Mouse (Mus musculus) hindbrain, postnatal 0 days (tissue): ENCODE results near the gene Echdc2. TPM values are rescaled to one million over a fixed set of nuclear protein-coding genes. Genes with fewer than 3 reads are reported as not detected.
A peak's percentile ranks its signal among the peaks of the same experiment; 100 is the strongest.

Experiments
- ATAC-seq: fragments of 200-750 bp; cut with Nextera tagmentation; 2 replicates; pipeline ENCODE4 v1.8.0; 2017; ENCODE audit warnings: mild to moderate bottlenecking, moderate TSS enrichment, moderate library complexity
- DNase-seq: peaks from one replicate; pipeline ENCODE4 v3.0.0-alpha.2; 2015; ENCODE audit warnings: low spot score
- H3K27ac ChIP-seq: fragments of 300-500 bp; sonication (generic); 2 replicates; pipeline ENCODE4 v1.5.1; 2014; ENCODE audit warnings: mild to moderate bottlenecking
- H3K27me3 ChIP-seq: fragments of 300-500 bp; sonication (generic); 2 replicates; pipeline ENCODE4 v1.6.1; 2014; ENCODE audit warnings: low read length, mixed read lengths; ENCODE audit not compliant: insufficient read depth
- H3K36me3 ChIP-seq: fragments of 300-500 bp; sonication (generic); 2 replicates; pipeline ENCODE4 v1.6.1; 2014; ENCODE audit warnings: low read length, mixed read lengths; ENCODE audit not compliant: insufficient read depth
- H3K4me1 ChIP-seq: fragments of 300-500 bp; sonication (generic); 2 replicates; pipeline ENCODE4 v1.6.1; 2014; ENCODE audit warnings: antibody characterized with exemption, low read length, mixed read lengths; ENCODE audit not compliant: insufficient read depth
- H3K4me2 ChIP-seq: fragments of 300-500 bp; sonication (generic); 2 replicates; pipeline ENCODE4 v1.6.1; 2014; ENCODE audit warnings: low read depth, mild to moderate bottlenecking, low read length, moderate library complexity, mixed read lengths
- H3K4me3 ChIP-seq: fragments of 300-500 bp; sonication (generic); 2 replicates; pipeline ENCODE4 v1.5.1; 2014; ENCODE audit warnings: low read length
- H3K9ac ChIP-seq: fragments of 300-500 bp; sonication (generic); replicated peaks from 2 replicates; pipeline ENCODE4 v1.6.1; 2014; ENCODE audit warnings: mild to moderate bottlenecking, low read length, moderate library complexity, mixed read lengths
- H3K9me3 ChIP-seq: fragments of 300-500 bp; sonication (generic); 2 replicates; pipeline ENCODE4 v1.6.1; 2016; ENCODE audit warnings: low read length, mixed read lengths
- CTCF ChIP-seq: IDR thresholded peaks from 2 replicates; pipeline ENCODE4 v1.5.1; 2016; ENCODE audit warnings: antibody characterized with exemption, control low read depth, low read depth
- WGBS: fragments of 180-500 bp; shearing (Covaris S2); extraction: QIAGEN DNeasy Blood & Tissue Kit; methylation state at CpG from one replicate; pipeline ENCODE4 v1.1.7; 2014; 5-methylcytosine and 5-hydroxymethylcytosine counted together
- polyA plus RNA-seq: library from polyadenylated mRNA; unstranded; fragments of >200 nt; fragmentation: Nextera tagmentation; extraction: Ambion mirVana; gene quantifications from 2 replicates; pipeline ENCODE4 v1.2.1, GENCODE M21; 2015
- total RNA-seq: library from RNA; depleted of rRNA; stranded (reverse); fragments of >200 nt; gene quantifications from 2 replicates; pipeline ENCODE4 v1.2.3, GENCODE M21; 2014; rRNA removed

The Echdc2 gene
- total and polyA plus RNA-seq, 2 experiments from 2014 or later = 14.4 to 26.5 TPM

DNA sequence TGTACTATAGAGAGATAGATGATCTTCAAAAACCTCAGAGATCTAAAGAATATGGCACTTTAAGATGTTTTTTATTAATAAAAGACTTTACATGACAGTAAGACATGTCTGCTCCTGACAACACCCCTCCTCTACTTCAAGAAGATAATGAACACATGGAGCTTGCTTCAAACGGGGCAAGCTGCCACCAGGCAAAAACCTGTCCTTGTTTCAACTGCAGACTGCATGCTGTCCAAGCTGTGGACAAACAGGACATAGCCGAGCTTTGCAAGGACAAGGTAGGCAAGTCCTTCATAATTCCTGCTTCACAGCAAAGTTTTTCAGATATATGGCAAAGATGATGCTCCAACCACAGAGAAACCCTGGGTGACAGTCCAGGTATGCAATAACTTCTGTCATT is 34.0 kb downstream of the Echdc2 start:
- H3K9me3 ChIP-seq = no peaks in the 10 kb centered on the region
- no peak for DNase-seq
- no peaks in the 10 kb centered on the region for H3K27me3 ChIP-seq
- no peaks in the 10 kb centered on the region for H3K36me3 ChIP-seq
- WGBS = 65% methylated on average over 2 of the region's 2 CpGs
- H3K4me2 ChIP-seq = no peak overlapping the region
- no peak overlapping the region for H3K4me3 ChIP-seq
- H3K4me1 ChIP-seq = no peaks in the 10 kb centered on the region
- no peak overlapping the region for H3K27ac ChIP-seq
- H3K9ac ChIP-seq = no peak overlapping the region
- no peak for ATAC-seq
- no peak for TF ChIP-seq CTCF

DNA sequence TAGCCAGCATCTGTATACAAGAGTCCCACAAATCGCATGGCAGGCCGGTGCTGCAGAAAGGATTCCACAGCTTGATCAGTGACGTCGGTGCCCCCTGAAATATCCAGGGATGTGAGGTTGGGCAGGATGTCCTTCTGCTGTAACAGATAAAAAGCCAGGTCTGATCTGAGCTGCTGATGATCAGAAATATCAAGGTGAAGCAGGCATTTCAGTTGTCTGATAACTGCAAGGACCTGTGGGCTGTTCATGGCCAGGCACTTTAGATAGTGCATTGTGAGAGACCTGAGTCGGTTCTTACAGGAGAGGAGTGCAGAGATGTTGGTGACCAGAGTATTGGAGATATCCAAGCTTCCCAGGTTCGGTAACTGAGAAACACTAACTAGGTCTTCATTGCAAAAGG is 39.4 kb downstream of the Echdc2 start:
- WGBS = 94% methylated on average over 6 of the region's 6 CpGs
- no peak for TF ChIP-seq CTCF
- no peak overlapping the region for H3K9ac ChIP-seq
- H3K36me3 ChIP-seq = no peaks in the 10 kb centered on the region
- ATAC-seq (no peak), DNase-seq (no peak)
- H3K9me3 ChIP-seq = no peaks in the 10 kb centered on the region
- no peaks in the 10 kb centered on the region for H3K4me1 ChIP-seq
- H3K27ac ChIP-seq = no peak overlapping the region
- H3K4me2 ChIP-seq = no peak overlapping the region
- no peak overlapping the region for H3K4me3 ChIP-seq
- no peaks in the 10 kb centered on the region for H3K27me3 ChIP-seq

DNA sequence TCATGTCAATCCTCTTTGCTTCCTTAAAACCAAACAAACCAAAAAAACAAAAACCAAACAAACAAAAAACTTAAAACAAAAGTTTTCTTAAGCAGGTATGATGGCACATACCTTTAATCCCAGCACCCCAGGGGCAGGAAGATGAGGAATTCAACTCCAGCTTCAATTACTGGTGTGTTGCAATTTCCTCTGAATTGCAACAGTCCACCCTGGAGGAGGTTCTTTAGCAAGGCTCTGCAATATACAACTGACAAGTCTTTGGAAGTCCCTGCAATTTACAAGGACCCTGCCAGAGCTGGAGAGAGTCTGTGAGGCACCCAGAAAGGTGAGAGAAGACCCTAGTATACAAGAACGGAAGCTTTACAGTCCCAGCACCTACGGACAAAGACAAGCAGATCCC is 47.8 kb downstream of the Echdc2 start:
- 78% methylated on average over 2 of the region's 2 CpGs for WGBS
- no peak for TF ChIP-seq CTCF
- ATAC-seq = no peak

DNA sequence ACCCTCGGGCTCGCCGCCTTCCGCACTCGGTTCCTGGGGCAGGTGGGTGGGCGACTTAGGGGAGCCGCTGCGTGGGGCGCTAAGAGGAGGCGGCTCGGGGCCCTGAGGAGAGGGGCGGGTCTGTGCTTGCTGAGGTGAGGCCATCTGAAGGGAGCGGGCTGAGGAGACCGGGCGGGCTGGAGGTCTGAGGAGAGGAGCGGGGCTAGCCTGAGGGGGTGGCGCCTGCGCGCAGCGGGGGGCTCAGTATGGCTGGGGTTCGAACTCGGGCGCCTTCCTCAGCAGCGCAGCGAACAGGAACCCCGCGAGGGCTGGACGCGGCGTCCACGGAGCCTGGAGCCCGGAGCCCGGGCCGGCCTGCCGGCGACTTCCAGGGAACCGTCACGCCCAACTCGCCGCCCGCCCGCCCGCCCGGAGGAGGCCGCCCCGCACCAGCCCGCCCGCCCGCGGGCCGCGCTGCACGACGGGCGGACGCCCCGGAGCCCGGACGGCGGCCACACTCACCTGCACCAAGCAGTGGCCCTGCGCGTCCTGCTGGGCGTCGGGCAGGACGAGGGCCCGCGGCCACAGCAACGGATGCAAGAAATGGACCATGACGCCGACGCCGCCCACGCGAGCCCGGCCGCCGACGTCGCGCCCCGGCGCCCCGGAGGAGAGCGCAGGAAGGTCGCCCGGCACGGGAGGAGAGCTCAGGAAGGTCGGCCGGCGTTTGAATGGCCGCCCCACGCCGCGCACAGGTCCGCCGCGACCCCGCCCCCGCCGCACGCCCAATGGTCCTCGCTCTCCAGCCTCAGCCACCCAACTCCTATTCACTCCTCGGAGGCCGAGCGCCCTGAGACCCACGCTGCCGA is 52.3 kb downstream of the Echdc2 start, which contains the start of gene Zyg11a:
Gene Zyg11a (minus strand): TSS at position 717 of the 848 bp plus-strand sequence.
- peak within 1 kb of the TSS; percentile 39 for H3K4me3 ChIP-seq
- DNase-seq = no peak
- H3K9me3 ChIP-seq = no peaks in the 10 kb centered on the region
- H3K4me1 ChIP-seq = no peaks in the 10 kb centered on the region
- TF ChIP-seq CTCF = no peak
- no peak within 1 kb of the TSS for H3K9ac ChIP-seq
- 2% methylated on average over 63 of the region's 107 CpGs for WGBS
- ATAC-seq = peak; percentile 38; the same call in 1 of the 2 replicates
- peaks cover 14% of the 10 kb centered on the region; the same call in 1 of the 2 replicates for H3K27me3 ChIP-seq
- H3K27ac ChIP-seq = no peak within 1 kb of the TSS
- H3K4me2 ChIP-seq = peak within 1 kb of the TSS; percentile 50
- no peaks in the 10 kb centered on the region for H3K36me3 ChIP-seq

More for the DNA sequence above, 47.8 kb downstream of the Echdc2 start:
- H3K4me2 ChIP-seq = no peak overlapping the region
- no peak overlapping the region for H3K4me3 ChIP-seq
- no peaks in the 10 kb centered on the region for H3K36me3 ChIP-seq
- H3K27me3 ChIP-seq = peaks cover 14% of the 10 kb centered on the region; the same call in 1 of the 2 replicates
- no peaks in the 10 kb centered on the region for H3K9me3 ChIP-seq
- no peak overlapping the region for H3K27ac ChIP-seq
- no peaks in the 10 kb centered on the region for H3K4me1 ChIP-seq
- H3K9ac ChIP-seq = no peak overlapping the region
- DNase-seq = no peak

DNA sequence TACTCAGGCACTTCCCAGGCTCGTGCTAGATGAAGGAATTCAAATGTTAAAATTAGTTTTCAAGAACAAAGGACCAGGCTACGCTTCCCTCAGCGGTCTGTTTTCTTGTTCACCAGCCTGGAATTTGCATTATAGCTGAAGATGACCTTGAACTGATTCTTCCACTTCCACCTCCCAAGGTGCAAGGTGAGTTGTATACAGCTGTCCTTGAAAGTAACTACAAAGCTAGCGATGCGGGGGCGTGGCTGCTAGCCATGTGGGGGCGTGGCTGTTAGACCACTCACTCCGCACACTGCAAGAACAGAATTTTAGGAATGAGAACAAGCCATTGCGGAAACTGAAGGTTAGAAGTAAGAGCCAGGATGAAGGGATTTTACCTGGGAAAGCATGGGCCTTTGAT is 53.8 kb downstream of the Echdc2 start:
- no peak for ATAC-seq
- DNase-seq = no peak
- 16% methylated on average over 9 of the region's 9 CpGs for WGBS
- Histone ChIP-seq H3K27ac (no peak overlapping the region), H3K4me3 (no peak overlapping the region), H3K9ac (no peak overlapping the region), H3K36me3 (no peaks in the 10 kb centered on the region), H3K27me3 (peaks cover 14% of the 10 kb centered on the region; the same call in 1 of the 2 replicates), H3K4me1 (no peaks in the 10 kb centered on the region), H3K4me2 (no peak overlapping the region), H3K9me3 (no peaks in the 10 kb centered on the region)
- TF ChIP-seq CTCF = no peak

DNA sequence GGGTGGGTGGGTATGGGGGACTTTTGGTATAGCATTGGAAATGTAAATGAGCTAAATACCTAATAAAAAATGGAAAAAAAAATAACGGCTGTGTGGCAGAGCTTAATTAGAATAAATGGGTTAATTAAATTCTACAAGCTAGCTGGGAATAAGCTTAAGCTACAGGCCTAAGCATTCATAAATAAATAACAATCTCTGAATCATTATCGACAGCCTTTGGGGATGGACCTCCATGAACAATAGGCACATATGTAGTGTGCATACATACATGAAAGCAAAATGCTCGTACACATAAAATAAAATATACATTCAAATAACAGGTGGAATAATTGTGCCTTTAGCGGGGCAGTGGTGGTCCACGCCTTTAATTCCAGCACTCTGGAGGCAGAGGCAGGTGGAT is 57.3 kb downstream of the Echdc2 start:
- peaks cover 5% of the 10 kb centered on the region; the same call in 1 of the 2 replicates for H3K27me3 ChIP-seq
- no peak overlapping the region for H3K27ac ChIP-seq
- DNase-seq (no peak), ATAC-seq (no peak)
- TF ChIP-seq CTCF = no peak
- no peak overlapping the region for H3K4me2 ChIP-seq
- no peak overlapping the region for H3K4me3 ChIP-seq
- H3K9me3 ChIP-seq = no peaks in the 10 kb centered on the region
- no peak overlapping the region for H3K9ac ChIP-seq
- H3K4me1 ChIP-seq = no peaks in the 10 kb centered on the region
- H3K36me3 ChIP-seq = no peaks in the 10 kb centered on the region
- 86% methylated on average over 5 of the region's 5 CpGs for WGBS

DNA sequence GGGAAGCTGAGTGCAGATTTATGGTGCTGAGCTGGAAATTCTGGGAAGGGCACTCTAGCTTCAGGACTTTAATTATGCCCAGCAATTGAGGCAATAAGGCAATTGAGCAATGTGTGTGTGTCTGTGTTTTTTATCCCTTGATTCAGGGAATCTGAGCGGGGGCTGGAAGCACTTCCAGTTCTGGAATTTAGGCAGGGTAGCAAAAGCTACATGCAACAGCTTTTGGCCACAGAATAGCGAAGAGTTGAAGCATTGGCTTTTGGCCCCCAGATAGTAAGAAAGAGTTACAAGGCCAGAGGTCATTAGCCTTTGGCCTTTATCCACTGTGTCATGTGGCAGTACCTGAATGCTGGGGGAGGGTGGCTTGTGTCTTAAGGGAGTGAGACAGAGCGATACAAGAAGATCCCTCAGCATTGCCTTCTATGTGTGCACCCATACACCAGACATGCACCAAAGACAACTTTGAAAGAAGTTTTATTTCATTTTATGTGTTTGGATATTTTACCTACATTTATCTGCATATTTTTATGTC is 60.2 kb downstream of the Echdc2 start:
- no peak overlapping the region for H3K27ac ChIP-seq
- no peaks in the 10 kb centered on the region for H3K27me3 ChIP-seq
- H3K4me3 ChIP-seq = no peak overlapping the region
- no peak overlapping the region for H3K9ac ChIP-seq
- no peaks in the 10 kb centered on the region for H3K9me3 ChIP-seq
- WGBS = 35% methylated on average over 3 of the region's 3 CpGs
- H3K36me3 ChIP-seq = no peaks in the 10 kb centered on the region
- ATAC-seq = no peak
- no peak for DNase-seq
- no peaks in the 10 kb centered on the region for H3K4me1 ChIP-seq
- no peak overlapping the region for H3K4me2 ChIP-seq
- TF ChIP-seq CTCF = no peak

Other genes with a start within 250 kb of the Echdc2 start
- 17.4 and 19.2 TPM in 2 replicates for gene Cpt2, start 241.8 kb upstream of the Echdc2 start, total RNA-seq
- 13.8 TPM in 2 replicates for gene Cpt2, start 241.8 kb upstream of the Echdc2 start, polyA plus RNA-seq
- gene Slc1a7, start 197.1 kb upstream of the Echdc2 start, total RNA-seq = 0.25 TPM in 1 of 2 replicates, not detected in the other
- gene Slc1a7, start 197.1 kb upstream of the Echdc2 start, polyA plus RNA-seq = 0.05 and 0.09 TPM in 2 replicates
- gene Podn, start 69.0 kb upstream of the Echdc2 start, total RNA-seq = 2.5 and 4.0 TPM in 2 replicates
- gene Podn, start 69.0 kb upstream of the Echdc2 start, polyA plus RNA-seq = 0.74 and 1.2 TPM in 2 replicates
- gene Scp2, start 20.4 kb upstream of the Echdc2 start, total RNA-seq = 111 and 142 TPM in 2 replicates
- 239 and 255 TPM in 2 replicates for gene Scp2, start 20.4 kb upstream of the Echdc2 start, polyA plus RNA-seq
- gene Zyg11a, start 52.6 kb downstream of the Echdc2 start, total RNA-seq = 0.42 TPM in 1 of 2 replicates, not detected in the other
- 0.10 TPM in 1 of 2 replicates, not detected in the other for gene Zyg11a, start 52.6 kb downstream of the Echdc2 start, polyA plus RNA-seq
- 108 and 115 TPM in 2 replicates for gene Zyg11b, start 135.7 kb downstream of the Echdc2 start, total RNA-seq
- 22.0 and 24.0 TPM in 2 replicates for gene Zyg11b, start 135.7 kb downstream of the Echdc2 start, polyA plus RNA-seq
- 31.7 and 35.9 TPM in 2 replicates for gene Coa7, start 162.7 kb downstream of the Echdc2 start, total RNA-seq
- gene Coa7, start 162.7 kb downstream of the Echdc2 start, polyA plus RNA-seq = 50.8 and 54.2 TPM in 2 replicates
- 0.47 and 1.8 TPM in 2 replicates for gene Shisal2a, start 217.9 kb downstream of the Echdc2 start, total RNA-seq
- gene Shisal2a, start 217.9 kb downstream of the Echdc2 start, polyA plus RNA-seq = 6.7 and 8.1 TPM in 2 replicates
- 36.5 and 47.2 TPM in 2 replicates for gene Gpx7, start 241.5 kb downstream of the Echdc2 start, total RNA-seq
- 38.6 and 38.9 TPM in 2 replicates for gene Gpx7, start 241.5 kb downstream of the Echdc2 start, polyA plus RNA-seq